Mouse (Mus musculus) cerebellum, postnatal 14 days (tissue): ENCODE measurements at regions not wholly inside any gene's neighbourhood (a gene's known extent, or its start where the extent isn't known, plus 50 kb on each side); places are given as distances from the start of the nearest gene placed in this dataset.
"Not testable (repeated sequence)": the region's sequence is repeated elsewhere in the genome, so short reads cannot be mapped to it uniquely, and the experiment has no call there.

ENCODE experiments used
- DNase-seq, 2 experiments: peaks; one replicate each; pipeline ENCODE4 v3.0.0; 2021; ENCODE audit warnings: mixed read lengths in 2 of 2

GRCm38 (mm10) chr13:4935940-4936339, 327.0 kb upstream of the Akr1e1 start:
- DNase-seq, result no peak

DNA sequence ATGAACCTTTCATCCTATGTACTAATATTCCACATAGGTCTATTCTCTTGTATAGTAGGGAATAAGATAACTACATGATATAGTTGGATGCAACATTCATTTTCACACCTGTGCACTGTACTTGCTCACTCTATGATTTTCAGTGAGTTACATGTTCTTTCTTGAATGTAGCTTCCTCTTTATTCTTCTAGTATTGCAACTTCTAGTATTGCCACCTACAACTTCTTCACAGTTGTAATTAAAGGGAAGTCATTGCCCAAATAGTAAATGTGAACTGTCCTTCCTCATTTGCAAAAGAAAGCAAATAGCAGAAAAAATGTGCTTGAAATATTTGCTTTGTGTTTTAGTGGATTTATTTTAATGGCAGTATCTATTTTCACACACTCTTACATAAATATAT, 330.9 kb upstream of the Akr1e1 start:
- DNase-seq, result no peak

GRCm38 (mm10) chr13:4942490-4942889, 333.5 kb upstream of the Akr1e1 start:
- peak; percentile 30 to 45 for DNase-seq

GRCm38 (mm10) chr13:4943046-4943445, 334.1 kb upstream of the Akr1e1 start:
- DNase-seq, result peak in 1 of 2 experiments; percentile 1

GRCm38 (mm10) chr13:4955384-4955783, 346.4 kb upstream of the Akr1e1 start:
- DNase-seq, result no peak

GRCm38 (mm10) chr13:4964824-4965223, 355.9 kb upstream of the Akr1e1 start:
- DNase-seq, result no peak

DNA sequence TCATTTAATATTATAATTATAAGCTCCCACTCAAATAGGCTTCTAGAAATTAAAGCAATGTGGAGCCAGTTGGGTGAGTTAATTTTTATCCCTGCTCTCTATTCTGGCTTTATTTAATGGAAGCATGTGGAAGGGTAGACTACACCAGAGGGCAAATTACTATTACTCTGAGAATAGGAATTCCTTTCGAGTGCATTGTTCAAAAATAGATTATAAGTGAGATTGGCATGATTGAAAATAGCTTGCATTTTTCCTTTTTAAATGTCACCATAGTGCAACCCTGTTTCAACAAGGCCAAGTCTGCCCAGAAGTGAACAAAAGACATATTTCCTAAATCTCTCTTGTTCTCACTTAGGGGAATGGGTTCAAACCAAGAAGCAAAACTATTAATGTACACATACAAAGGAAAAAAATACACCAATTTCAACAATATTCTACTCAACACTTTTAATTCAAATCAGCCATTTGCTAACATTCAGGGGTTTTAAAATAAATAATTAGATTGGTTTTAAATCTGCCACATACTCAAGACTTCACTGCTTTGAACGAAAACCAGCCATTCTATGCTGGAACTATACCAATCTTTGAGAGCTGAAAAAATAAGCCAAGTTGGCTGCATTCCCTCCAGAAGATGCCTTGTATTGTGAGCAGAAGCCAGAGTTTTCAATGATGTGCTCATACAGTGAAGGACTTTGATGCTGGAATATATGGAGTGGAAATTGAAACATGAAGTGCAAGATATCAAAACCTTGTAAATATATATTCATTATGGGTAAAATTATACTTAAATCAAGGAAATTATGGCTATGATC, 361.3 kb upstream of the Akr1e1 start:
- peak; percentile 3 to 26 for DNase-seq

DNA sequence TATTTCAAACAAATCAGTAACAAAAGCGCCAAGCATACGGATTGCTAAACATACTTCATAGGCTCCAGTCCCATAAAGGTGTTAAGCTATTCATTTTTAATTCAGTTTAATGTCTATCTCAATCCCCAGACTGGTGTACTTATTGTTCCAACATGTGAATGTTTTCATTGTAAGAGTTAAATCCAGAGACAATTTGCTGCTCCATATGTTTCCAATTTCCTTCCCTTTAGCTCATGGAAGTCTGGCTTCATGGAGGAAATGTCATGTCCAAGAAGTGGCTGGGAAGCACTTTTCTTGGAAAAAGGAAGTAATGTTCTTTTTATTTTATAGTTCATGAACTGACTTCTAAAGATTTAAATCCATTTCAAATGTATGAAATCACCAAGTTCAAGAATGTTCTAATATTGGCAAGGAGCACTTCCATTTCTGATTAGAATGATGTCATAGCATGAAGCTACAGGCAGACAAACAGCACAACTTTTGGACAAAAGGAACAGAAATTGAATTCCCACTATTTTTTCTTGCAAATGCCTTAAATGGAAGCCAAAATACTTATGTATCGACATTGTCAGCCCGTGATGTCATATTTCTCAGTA, 362.6 kb upstream of the Akr1e1 start:
- no peak for DNase-seq

GRCm38 (mm10) chr13:4992876-4993275, 383.9 kb upstream of the Akr1e1 start:
- no peak for DNase-seq

GRCm38 (mm10) chr13:5008296-5008695, 399.3 kb upstream of the Akr1e1 start:
- no peak for DNase-seq

DNA sequence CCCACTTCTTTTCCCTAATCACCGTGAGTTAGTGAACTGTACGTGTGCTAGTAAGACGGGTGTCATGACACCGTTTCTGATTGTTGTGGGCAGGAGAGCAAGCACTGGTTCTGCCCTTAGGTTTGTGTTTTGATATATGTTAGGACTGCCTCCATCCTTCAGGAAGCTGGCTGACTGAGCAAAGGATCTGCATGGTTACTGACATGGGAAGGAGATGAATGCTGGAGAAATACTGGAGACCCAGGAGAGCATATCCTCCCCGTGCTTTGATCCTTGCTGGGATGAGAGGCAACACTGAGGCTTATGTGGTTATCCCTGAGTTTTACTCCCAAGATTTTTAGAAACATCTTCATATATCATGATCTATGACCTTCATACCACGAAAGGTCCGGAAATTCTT, 413.5 kb upstream of the Akr1e1 start:
- no peak for DNase-seq

DNA sequence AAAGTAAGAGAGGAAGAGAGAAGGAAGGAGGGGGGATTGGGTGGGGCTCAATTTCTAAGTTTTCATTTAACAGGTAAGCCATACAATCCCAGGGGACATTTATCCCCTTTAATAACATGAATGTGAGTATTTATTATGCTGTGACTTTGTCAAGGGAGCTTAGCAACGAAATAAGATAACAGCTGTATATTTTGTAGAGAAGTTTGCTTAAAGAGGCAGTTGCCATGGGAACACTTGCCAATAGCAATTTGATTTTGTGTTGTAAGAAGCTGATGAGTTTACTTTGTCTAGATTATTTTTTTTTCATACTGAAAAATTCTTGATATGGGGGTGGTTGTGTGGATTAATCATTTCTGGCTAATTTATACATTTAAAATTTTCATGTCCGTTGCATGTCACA, 450.9 kb upstream of the Akr1e1 start:
- DNase-seq, result no peak

DNA sequence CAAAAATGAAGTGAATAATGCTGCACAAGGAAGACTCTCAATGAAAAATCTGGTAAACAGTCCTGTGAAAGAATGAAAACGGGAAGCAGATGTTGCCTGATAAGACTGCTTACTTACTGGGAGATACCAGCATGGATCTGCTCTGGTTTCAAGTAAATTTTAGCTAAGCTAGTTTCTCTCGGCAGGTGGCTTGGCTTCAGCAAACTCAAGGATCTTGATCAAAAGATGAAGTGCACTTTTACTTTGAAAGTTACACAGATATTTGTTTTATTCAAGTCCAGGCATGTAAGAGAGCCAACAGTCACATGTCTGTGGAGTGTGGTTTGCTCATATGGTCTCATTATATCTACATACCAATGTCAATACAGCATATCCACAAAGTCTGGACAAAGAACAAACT, 451.5 kb upstream of the Akr1e1 start:
- DNase-seq, result no peak

GRCm38 (mm10) chr13:5107454-5107853, 498.5 kb upstream of the Akr1e1 start:
- DNase-seq, result no peak

GRCm38 (mm10) chr13:5154911-5155310, 545.9 kb upstream of the Akr1e1 start:
- DNase-seq, result no peak

GRCm38 (mm10) chr13:5159765-5160684, 551.1 kb upstream of the Akr1e1 start:
- no peak for DNase-seq

DNA sequence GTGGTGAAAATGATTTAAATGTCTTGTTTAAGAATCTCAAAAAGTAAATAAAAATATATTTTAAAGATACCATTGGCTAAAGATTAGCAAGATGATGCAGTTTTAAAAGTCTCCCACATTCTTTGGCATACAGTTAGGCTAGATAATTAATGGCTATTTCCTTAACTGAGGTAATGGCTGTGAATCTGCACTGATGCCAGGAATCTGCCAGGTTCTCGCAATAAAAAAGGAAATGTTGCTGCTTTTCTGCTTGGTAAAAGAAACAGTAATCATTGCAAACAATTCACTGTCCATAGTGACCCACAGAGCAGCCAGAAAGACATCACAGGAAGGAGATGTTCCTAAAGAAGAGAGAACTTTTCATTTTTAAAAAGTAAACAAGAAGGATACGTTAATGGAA, 557.7 kb upstream of the Akr1e1 start:
- DNase-seq, result no peak

DNA sequence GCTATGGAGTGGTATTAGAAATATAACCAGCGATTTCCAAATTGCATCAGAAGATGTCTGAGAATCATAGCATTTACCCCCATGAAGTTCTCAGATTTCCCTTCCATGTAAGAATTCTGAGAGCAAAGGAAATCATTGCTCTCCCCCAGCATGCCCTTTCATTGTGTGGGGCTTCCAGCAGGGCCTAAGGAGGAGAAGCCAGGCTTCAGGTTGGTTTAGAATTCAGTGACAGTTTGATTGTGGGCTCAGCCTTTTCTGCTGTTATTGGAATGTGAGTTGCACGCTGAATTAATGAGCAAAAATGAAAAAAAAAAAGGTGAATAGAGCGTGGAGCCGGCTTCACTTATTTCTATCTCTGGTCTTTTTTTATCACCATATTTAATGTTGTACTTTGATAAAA, 570.0 kb upstream of the Akr1e1 start:
- DNase-seq, result no peak

GRCm38 (mm10) chr13:5179552-5179951, 570.6 kb upstream of the Akr1e1 start:
- no peak for DNase-seq

- not testable (repeated sequence) for DNase-seq
These were observed 576.3 kb upstream of the Akr1e1 start for GRCm38 (mm10) chr13:5185237-5185800.

DNA sequence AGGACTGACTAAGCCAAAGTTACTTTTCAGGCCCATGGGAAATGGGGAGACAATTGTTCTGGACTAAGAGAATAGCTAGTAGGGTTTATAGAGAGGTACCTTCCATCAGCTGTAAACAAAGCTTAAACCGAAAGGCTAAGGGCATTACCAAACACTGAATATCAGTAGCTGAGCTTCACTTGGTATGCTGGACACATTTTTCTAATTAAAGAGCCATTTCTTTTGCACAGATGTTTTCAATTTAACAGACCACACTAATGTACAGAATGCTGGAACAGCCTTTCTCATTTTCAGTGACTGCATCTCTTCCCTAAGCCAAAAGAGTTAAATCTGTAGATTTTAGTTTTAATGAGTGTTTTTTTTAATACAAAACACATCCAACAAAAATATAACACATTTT, 593.8 kb upstream of the Akr1e1 start:
- no peak for DNase-seq

DNA sequence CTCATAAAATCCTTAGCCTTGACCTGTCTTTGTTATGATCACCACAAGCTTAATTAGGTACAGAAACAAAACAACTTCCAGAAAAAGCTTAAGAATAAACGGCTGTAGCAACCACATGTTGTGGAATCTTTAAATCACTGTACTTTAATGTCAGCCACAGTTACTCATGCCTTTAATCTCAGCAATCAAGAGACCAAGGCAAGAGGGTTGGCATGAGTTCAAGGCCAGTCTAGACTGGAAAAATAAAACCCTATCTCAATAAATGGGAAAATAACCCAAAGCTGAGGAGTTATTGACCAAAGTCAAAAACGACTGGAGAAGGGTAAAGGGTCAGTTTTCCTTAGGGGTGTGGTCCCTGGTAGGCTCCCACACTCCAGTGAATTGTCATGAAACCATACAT, 595.2 kb upstream of the Akr1e1 start:
- DNase-seq, result no peak

DNA sequence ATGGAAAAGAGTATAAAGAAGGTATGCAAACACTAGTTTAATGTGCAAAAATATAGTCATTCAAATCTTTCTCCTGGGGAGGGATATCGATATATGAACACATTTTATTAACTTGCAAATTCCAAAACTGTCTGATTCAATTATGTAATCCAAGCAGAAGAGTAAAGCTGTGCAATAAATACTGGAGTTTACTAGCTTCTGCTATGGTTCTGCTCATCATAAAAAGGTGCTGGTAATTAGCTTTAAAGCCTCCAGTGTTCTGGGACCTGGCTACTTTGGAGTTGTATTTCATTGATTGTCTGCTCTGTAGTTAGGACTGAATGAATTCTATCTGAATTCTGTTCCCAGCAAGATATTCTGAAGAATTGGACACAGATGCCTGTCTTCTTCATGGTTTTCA, 602.7 kb upstream of the Akr1e1 start:
- no peak for DNase-seq
